Mouse (Mus musculus) heart, embryonic 10.5 days (tissue): Measurements from ENCODE around the gene Cntn4. TPM values are rescaled to one million over a fixed set of nuclear protein-coding genes. Genes with fewer than 3 reads are reported as not detected.

Source experiments
- DNase-seq: peaks from one replicate; pipeline ENCODE4 v3.0.0-alpha.2; 2017; ENCODE audit warnings: low spot score
- H3K27ac ChIP-seq: fragments of 300-500 bp; sonication (generic); 2 replicates; pipeline ENCODE4 v1.5.1; 2016; ENCODE audit warnings: mild to moderate bottlenecking
- H3K27me3 ChIP-seq: fragments of 300-500 bp; sonication (generic); 2 replicates; pipeline ENCODE4 v1.6.1; 2016; ENCODE audit warnings: mild to moderate bottlenecking; ENCODE audit not compliant: poor library complexity, insufficient read depth, severe bottlenecking
- H3K36me3 ChIP-seq: fragments of 300-500 bp; sonication (generic); 2 replicates; pipeline ENCODE4 v1.6.1; 2016; ENCODE audit warnings: mild to moderate bottlenecking, moderate library complexity
- H3K4me1 ChIP-seq: fragments of 300-500 bp; sonication (generic); 2 replicates; pipeline ENCODE4 v1.6.1; 2016; ENCODE audit warnings: mild to moderate bottlenecking
- H3K4me3 ChIP-seq: fragments of 300-500 bp; sonication (generic); 2 replicates; pipeline ENCODE4 v1.5.1; 2016; ENCODE audit warnings: mild to moderate bottlenecking, moderate library complexity
- H3K9me3 ChIP-seq: fragments of 300-500 bp; sonication (generic); 2 replicates; pipeline ENCODE4 v1.6.1; 2016; ENCODE audit warnings: mild to moderate bottlenecking, moderate library complexity
- WGBS: fragments of 180-500 bp; shearing (Covaris S2); methylation state at CpG from one replicate; pipeline ENCODE4 v1.1.7; 2016; 5-methylcytosine and 5-hydroxymethylcytosine counted together
- polyA plus RNA-seq: library from polyadenylated mRNA; unstranded; fragments of >200 nt; fragmentation: Nextera tagmentation; extraction: Ambion mirVana; gene quantifications from 2 replicates; pipeline ENCODE4 v1.2.1, GENCODE M21; 2016

Cntn4 gene
- polyA plus RNA-seq, 1 experiment from 2014 or later: 0.48 TPM

GRCm38 (mm10) chr6:106153530-106153929, 476.1 kb downstream of the Cntn4 start:
- Histone ChIP-seq H3K27ac (no peak overlapping the region), H3K9me3 (no peaks in the 10 kb centered on the region), H3K4me3 (no peak overlapping the region), H3K27me3 (no peaks in the 10 kb centered on the region), H3K36me3 (no peaks in the 10 kb centered on the region), H3K4me1 (no peaks in the 10 kb centered on the region)
- no peak for DNase-seq
- 56% methylated on average over 2 of the region's 2 CpGs for WGBS

DNA sequence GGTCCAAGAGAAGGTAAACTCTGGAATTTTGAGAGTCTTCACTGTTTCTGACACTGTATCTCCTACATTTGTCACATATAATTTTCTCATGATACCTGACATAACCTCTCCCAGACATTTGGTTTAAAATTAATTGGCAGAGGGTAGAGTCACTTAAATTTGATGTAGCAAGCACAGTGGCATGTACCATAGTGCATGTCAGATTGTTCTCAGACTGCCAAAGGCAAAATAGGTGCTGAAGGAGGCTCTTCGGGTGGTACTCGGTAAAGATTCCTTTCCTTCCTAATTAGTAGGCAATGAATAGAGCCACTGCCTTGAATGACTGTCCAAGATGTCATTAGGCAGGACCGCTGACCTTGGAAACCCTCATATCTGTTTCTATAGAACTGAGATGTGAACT, 477.9 kb downstream of the Cntn4 start:
- WGBS: 90% methylated on average over 3 of the region's 3 CpGs
- H3K27ac ChIP-seq: no peak overlapping the region
- no peaks in the 10 kb centered on the region for H3K36me3 ChIP-seq
- no peak overlapping the region for H3K4me3 ChIP-seq
- H3K4me1 ChIP-seq: no peaks in the 10 kb centered on the region
- DNase-seq: no peak
- no peaks in the 10 kb centered on the region for H3K27me3 ChIP-seq
- H3K9me3 ChIP-seq: no peaks in the 10 kb centered on the region

DNA sequence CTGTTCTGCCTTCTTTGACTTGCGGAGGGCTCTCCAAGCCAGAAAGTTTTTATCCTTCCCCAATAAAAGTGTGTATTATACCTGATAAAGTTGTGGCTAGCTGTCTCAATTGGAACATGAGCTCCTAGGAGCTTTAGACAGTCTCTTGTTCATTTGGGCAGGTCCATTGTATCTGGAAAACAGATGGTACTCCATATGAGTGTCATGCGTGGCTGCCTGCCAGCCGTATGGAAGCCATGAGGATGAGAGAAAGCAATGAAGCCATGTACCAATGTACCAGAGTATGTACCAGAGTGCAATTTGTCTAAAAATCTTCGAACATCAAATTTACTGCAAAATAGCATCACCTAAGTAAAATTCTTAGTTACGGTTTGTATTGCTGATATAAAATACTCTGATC, 500.1 kb downstream of the Cntn4 start:
- Histone ChIP-seq H3K4me3 (no peak overlapping the region), H3K27me3 (no peaks in the 10 kb centered on the region), H3K9me3 (no peaks in the 10 kb centered on the region), H3K36me3 (no peaks in the 10 kb centered on the region), H3K4me1 (no peaks in the 10 kb centered on the region), H3K27ac (no peak overlapping the region)
- no peak for DNase-seq
- WGBS: 89% methylated on average over 5 of the region's 5 CpGs

DNA sequence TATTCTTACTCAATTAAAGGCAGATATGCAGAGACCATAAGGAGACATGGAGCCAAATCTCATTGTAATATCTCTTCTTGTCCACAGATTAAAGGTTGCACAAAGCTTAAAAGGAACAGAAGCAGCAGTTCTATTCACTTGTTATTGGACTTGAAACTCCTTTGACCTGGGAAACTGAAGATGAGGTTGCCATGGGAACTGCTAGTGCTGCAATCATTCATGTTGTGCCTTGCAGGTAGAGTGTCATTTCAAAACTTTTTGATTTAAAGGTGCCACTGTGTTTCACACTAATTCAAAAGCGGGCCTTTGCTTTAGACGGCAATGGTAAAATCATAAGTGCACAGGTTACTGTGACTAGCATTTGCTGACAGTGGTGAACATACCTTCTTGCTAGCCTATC, 504.1 kb downstream of the Cntn4 start:
- Histone ChIP-seq H3K9me3 (no peaks in the 10 kb centered on the region), H3K4me3 (no peak overlapping the region), H3K27me3 (no peaks in the 10 kb centered on the region), H3K27ac (no peak overlapping the region), H3K36me3 (no peaks in the 10 kb centered on the region), H3K4me1 (no peaks in the 10 kb centered on the region)
- no peak for DNase-seq
- 84% methylated on average over 2 of the region's 2 CpGs for WGBS

DNA sequence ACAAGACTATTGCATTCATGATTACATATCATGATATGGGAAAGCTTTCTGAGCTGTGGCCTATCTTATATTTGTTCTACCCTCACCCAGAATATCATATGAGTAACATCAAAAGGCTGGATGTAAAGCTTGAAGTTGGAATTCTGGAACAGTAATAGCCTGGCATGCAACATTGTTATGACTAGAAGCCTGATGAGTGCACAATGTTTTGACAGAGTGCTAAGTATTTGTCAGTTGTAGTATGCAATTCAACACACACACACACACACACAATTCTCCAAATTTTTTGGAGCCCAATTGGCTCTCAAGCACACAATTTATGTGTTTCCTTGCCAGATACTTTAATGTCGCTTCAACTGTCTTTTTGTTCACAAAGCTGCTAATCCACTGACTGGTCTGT, 523.5 kb downstream of the Cntn4 start:
- Histone ChIP-seq H3K36me3 (no peaks in the 10 kb centered on the region), H3K27ac (no peak overlapping the region), H3K4me1 (no peaks in the 10 kb centered on the region), H3K4me3 (no peak overlapping the region), H3K9me3 (no peaks in the 10 kb centered on the region), H3K27me3 (no peaks in the 10 kb centered on the region)
- WGBS: 84% methylated on average over 1 of the region's 1 CpGs
- DNase-seq: no peak

- no peaks in the 10 kb centered on the region for H3K27me3 ChIP-seq
- H3K9me3 ChIP-seq: no peaks in the 10 kb centered on the region
- no peak overlapping the region for H3K4me3 ChIP-seq
- no peaks in the 10 kb centered on the region for H3K36me3 ChIP-seq
- no peak for DNase-seq
- H3K4me1 ChIP-seq: no peaks in the 10 kb centered on the region
- no peak overlapping the region for H3K27ac ChIP-seq
Measured at GRCm38 (mm10) chr6:106207401-106207800, 529.9 kb downstream of the Cntn4 start.

GRCm38 (mm10) chr6:106213071-106213470, 535.6 kb downstream of the Cntn4 start:
- Histone ChIP-seq H3K36me3 (no peaks in the 10 kb centered on the region), H3K27me3 (no peaks in the 10 kb centered on the region), H3K4me3 (no peak overlapping the region), H3K27ac (no peak overlapping the region), H3K4me1 (no peaks in the 10 kb centered on the region), H3K9me3 (no peaks in the 10 kb centered on the region)
- DNase-seq: no peak
- 74% methylated on average over 4 of the region's 4 CpGs for WGBS

DNA sequence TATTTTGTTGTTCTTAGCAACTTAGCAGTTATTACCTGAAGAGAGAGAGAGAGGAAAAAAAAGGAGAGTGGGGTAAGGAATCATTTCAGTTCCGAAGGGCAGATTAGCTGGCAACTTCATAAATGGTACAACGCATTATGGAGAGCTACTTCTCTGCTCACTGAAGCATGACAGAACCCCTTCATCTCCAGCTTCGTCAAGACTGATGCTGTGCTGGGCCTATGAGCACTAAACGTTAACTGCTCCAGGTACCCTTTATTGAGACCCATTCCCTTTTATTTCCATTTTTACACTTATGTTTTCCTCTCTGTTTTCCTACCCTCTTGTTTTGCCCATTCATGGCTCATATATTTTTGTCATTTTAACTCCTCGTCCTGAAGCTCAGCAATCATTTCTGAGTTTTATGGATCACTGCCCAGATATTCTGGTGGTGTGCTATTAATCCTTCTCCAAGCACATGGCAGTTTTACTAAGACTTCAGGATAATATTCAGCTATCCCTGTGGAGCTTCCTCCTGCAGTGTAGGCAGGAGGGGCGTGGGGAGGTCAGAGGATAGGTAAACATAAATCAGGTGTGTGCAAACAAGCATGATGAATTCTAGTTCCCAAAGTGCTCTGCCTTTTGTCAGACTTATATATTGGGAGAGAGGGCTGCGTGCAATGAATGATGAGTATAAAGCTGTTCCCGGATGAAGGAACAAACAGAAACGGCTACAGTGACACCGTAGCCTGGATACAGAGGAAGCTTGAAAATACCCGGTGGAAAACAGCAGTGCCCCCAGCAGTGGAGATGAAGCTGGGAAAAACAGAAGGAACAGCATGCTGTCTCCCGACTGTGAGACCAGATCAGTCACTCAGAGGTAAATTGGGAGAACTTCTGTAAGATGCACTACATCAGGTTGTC, 559.8 kb downstream of the Cntn4 start:
- Histone ChIP-seq H3K27ac (no peak overlapping the region), H3K4me3 (no peak overlapping the region), H3K27me3 (no peaks in the 10 kb centered on the region), H3K9me3 (no peaks in the 10 kb centered on the region), H3K4me1 (no peaks in the 10 kb centered on the region), H3K36me3 (no peaks in the 10 kb centered on the region)
- DNase-seq: no peak
- WGBS: 78% methylated on average over 12 of the region's 12 CpGs

GRCm38 (mm10) chr6:106241553-106241952, 564.1 kb downstream of the Cntn4 start:
- no peak overlapping the region for H3K4me3 ChIP-seq
- no peaks in the 10 kb centered on the region for H3K36me3 ChIP-seq
- H3K9me3 ChIP-seq: no peaks in the 10 kb centered on the region
- DNase-seq: no peak
- 53% methylated on average over 1 of the region's 1 CpGs for WGBS
- H3K27me3 ChIP-seq: no peaks in the 10 kb centered on the region
- no peak overlapping the region for H3K27ac ChIP-seq
- no peaks in the 10 kb centered on the region for H3K4me1 ChIP-seq

- H3K9me3 ChIP-seq: no peaks in the 10 kb centered on the region
- no peak overlapping the region for H3K4me3 ChIP-seq
- H3K4me1 ChIP-seq: no peaks in the 10 kb centered on the region
- H3K27ac ChIP-seq: no peak overlapping the region
- no peaks in the 10 kb centered on the region for H3K36me3 ChIP-seq
- no peak for DNase-seq
- 96% methylated on average over 3 of the region's 3 CpGs for WGBS
- no peaks in the 10 kb centered on the region for H3K27me3 ChIP-seq
Measured at GRCm38 (mm10) chr6:106263396-106263795, 585.9 kb downstream of the Cntn4 start.

- no peaks in the 10 kb centered on the region for H3K36me3 ChIP-seq
- no peaks in the 10 kb centered on the region for H3K27me3 ChIP-seq
- WGBS: 77% methylated on average over 3 of the region's 3 CpGs
- no peak for DNase-seq
- no peak overlapping the region for H3K4me3 ChIP-seq
- no peaks in the 10 kb centered on the region for H3K4me1 ChIP-seq
- no peak overlapping the region for H3K27ac ChIP-seq
- no peaks in the 10 kb centered on the region for H3K9me3 ChIP-seq
Measured at GRCm38 (mm10) chr6:106265487-106265886, 588.0 kb downstream of the Cntn4 start.

DNA sequence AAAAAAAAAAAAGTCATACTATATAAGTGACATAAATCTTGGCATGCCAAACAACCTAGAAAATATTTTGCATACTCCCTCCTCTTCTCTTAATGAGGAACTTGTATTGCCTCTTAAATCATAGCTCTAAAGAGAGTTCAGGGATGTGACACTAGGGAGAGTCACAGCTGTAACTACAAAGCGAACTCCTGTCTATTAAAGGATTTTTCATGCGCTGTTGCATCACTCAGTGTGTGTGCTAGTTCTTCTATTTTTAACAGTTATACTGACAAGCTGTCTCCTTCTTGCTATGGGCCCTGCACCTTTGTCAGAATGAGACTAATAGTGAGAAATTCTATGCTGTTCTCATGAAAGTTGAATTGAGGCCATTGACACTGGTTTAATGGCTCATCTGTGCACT, 588.8 kb downstream of the Cntn4 start:
- Histone ChIP-seq H3K27me3 (no peaks in the 10 kb centered on the region), H3K9me3 (no peaks in the 10 kb centered on the region), H3K4me3 (no peak overlapping the region), H3K36me3 (no peaks in the 10 kb centered on the region), H3K4me1 (no peaks in the 10 kb centered on the region), H3K27ac (no peak overlapping the region)
- 84% methylated on average over 2 of the region's 2 CpGs for WGBS
- DNase-seq: no peak

DNA sequence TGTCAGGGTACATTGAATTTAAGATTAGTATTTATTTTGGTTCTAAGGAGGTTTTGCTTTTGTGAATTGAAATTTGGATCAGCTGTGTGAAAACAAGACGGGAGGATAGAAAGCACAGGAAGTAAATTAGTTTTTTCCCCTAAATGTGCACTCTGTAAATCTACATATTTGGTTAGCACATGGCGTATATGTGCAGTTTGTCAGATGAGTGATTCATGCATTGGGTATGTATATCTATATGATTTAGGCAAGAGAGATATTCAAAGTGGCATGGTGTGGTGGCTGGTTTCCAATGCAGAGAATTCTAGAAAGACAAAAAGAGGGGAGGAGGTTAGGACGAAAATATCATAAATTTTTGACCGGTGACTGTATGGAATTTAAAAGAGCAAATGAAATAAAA, 591.3 kb downstream of the Cntn4 start:
- no peaks in the 10 kb centered on the region for H3K27me3 ChIP-seq
- no peaks in the 10 kb centered on the region for H3K4me1 ChIP-seq
- 73% methylated on average over 4 of the region's 4 CpGs for WGBS
- DNase-seq: no peak
- H3K9me3 ChIP-seq: no peaks in the 10 kb centered on the region
- H3K36me3 ChIP-seq: no peaks in the 10 kb centered on the region
- H3K27ac ChIP-seq: no peak overlapping the region
- no peak overlapping the region for H3K4me3 ChIP-seq

- WGBS: 91% methylated on average over 2 of the region's 2 CpGs
- H3K27ac ChIP-seq: no peak overlapping the region
- no peaks in the 10 kb centered on the region for H3K27me3 ChIP-seq
- no peaks in the 10 kb centered on the region for H3K4me1 ChIP-seq
- H3K9me3 ChIP-seq: no peaks in the 10 kb centered on the region
- no peaks in the 10 kb centered on the region for H3K36me3 ChIP-seq
- DNase-seq: no peak
- H3K4me3 ChIP-seq: no peak overlapping the region
Measured at GRCm38 (mm10) chr6:106277139-106277538, 599.7 kb downstream of the Cntn4 start.
